ENCODE assay signal across 10 mouse cellular contexts in the genomic region with DNA sequence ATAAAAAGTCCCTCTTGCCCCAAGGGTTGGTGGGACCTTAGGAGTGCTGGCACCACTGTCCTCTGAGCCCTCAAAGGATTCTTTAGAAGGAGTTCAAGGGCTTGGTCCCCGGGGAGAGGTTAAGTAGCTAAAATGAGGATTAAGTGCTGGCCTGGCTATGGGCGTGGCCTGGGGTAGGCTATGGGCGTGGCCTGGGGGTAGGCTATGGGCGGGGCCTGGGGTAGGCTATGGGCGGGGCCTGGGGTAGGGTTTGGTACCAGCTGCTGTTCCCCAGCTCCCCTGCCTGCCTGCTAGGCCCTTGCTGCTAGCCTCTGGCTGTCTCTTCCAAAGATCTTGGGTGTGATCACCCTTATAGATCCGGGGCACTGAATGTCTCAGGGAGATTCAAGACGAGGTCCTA. TPM values are rescaled to one million over a fixed set of nuclear protein-coding genes. Genes with fewer than 3 reads are reported as not detected.
A peak's percentile ranks its signal among the peaks of the same experiment; 100 is the strongest.
DNase-seq lines count a peak whose midpoint lies in the region; ATAC-seq and TF ChIP-seq lines count a peak whose summit lies in the region.
"Had no signal": no experiment of that assay in that cellular context is flagged by ENCODE, and none has a peak within 500 bp of the region (broad histone marks: within the 10 kb centered on the region; RNA-seq: fewer than 3 reads in every experiment).

No protein-coding gene starts in this region.

- peak; percentile 74 for DNase-seq in forebrain, embryonic 11.5 days (ENCODE audit: low spot score)
- peak; percentile 71 for DNase-seq in testis, postnatal 10 days (ENCODE audit: low spot score)
- DNase-seq in testis, postnatal 14 days (ENCODE audit: low spot score), result no peak
- peak; percentile 79 for DNase-seq in splenic B cell, adult 2 months (ENCODE audit: low read depth, low spot score)
- DNase-seq in frontal cortex, postnatal 25 days (ENCODE audit: low spot score in 2 of 2), result no peak
- DNase-seq in layer of hippocampus, adult 9-11 months, result no peak
- DNase-seq: left cerebral cortex, postnatal 4 days; right cerebral cortex, postnatal 4 days had no signal

- no peaks in the 10 kb centered on the region for H3K9me3 ChIP-seq in forebrain, embryonic 11.5 days (ENCODE audit: control insufficient read depth, low read length)
- H3K9me3 ChIP-seq in forebrain, embryonic 13.5 days (replicated peaks), result no peaks in the 10 kb centered on the region
- no peaks in the 10 kb centered on the region for H3K9me3 ChIP-seq in intestine, postnatal 0 days (ENCODE audit: control insufficient read depth)

- H3K4me2 ChIP-seq in forebrain, embryonic 11.5 days (ENCODE audit: low read depth, low read length, severe bottlenecking), result no peak overlapping the region
- no peak overlapping the region for H3K4me2 ChIP-seq in forebrain, embryonic 13.5 days
- H3K4me2 ChIP-seq in intestine, postnatal 0 days (replicated peaks; ENCODE audit: low read depth), result no peak overlapping the region

- no peaks in the 10 kb centered on the region for H3K27me3 ChIP-seq in forebrain, embryonic 11.5 days (ENCODE audit: control insufficient read depth, insufficient read depth, low read length)
- H3K27me3 ChIP-seq in forebrain, embryonic 13.5 days, result 0 out of 2 replicates have a peak, but pooled peaks cover 4% of the 10 kb centered on the region
- no peaks in the 10 kb centered on the region for H3K27me3 ChIP-seq in intestine, postnatal 0 days (replicated peaks; ENCODE audit: control insufficient read depth, insufficient read depth, low read length)
- no peaks in the 10 kb centered on the region for H3K27me3 ChIP-seq in splenic B cell, adult 2 months (ENCODE audit: control insufficient read depth, insufficient read depth, low read length, poor library complexity, severe bottlenecking)

- no peak for TF ChIP-seq CTCF in intestine, postnatal 0 days (IDR thresholded peaks at IDR 0.05; ENCODE audit: low read depth)

- H3K36me3 ChIP-seq in forebrain, embryonic 11.5 days (ENCODE audit: control insufficient read depth, insufficient read depth, low read length), result no peaks in the 10 kb centered on the region
- H3K36me3 ChIP-seq in forebrain, embryonic 13.5 days (ENCODE audit: poor library complexity, severe bottlenecking), result no peaks in the 10 kb centered on the region
- H3K36me3 ChIP-seq in intestine, postnatal 0 days (ENCODE audit: control insufficient read depth, insufficient read depth), result no peaks in the 10 kb centered on the region
- no peaks in the 10 kb centered on the region for H3K36me3 ChIP-seq in splenic B cell, adult 2 months (ENCODE audit: control insufficient read depth, insufficient read depth, low read length, poor library complexity, severe bottlenecking)

- no peak for ATAC-seq in forebrain, embryonic 11.5 days (replicated peaks; ENCODE audit: low FRiP score)
- no peak for ATAC-seq in forebrain, embryonic 13.5 days
- 0 out of 2 replicates have a peak, but pooled peaks have one; percentile 17 for ATAC-seq in intestine, postnatal 0 days

- 6% methylated on average over 7 of the region's 7 CpGs for WGBS in forebrain, embryonic 11.5 days
- 5% methylated on average over 7 of the region's 7 CpGs for WGBS in forebrain, embryonic 13.5 days
- WGBS in intestine, postnatal 0 days, result 17% methylated on average over 7 of the region's 7 CpGs

- peaks cover 2% of the 10 kb centered on the region; the same call in 1 of the 2 replicates for H3K4me1 ChIP-seq in forebrain, embryonic 11.5 days (replicated peaks; ENCODE audit: control insufficient read depth, insufficient read depth, low read length)
- 0 out of 2 replicates have a peak, but pooled peaks cover 5% of the 10 kb centered on the region for H3K4me1 ChIP-seq in forebrain, embryonic 13.5 days
- no peaks in the 10 kb centered on the region for H3K4me1 ChIP-seq in intestine, postnatal 0 days (replicated peaks; ENCODE audit: control insufficient read depth, insufficient read depth, low read length)

- H3K27ac ChIP-seq in forebrain, embryonic 11.5 days (ENCODE audit: low read depth, low read length), result no peak overlapping the region
- H3K27ac ChIP-seq in forebrain, embryonic 13.5 days, result no peak overlapping the region
- H3K27ac ChIP-seq in intestine, postnatal 0 days (ENCODE audit: low read depth, low read length), result no peak overlapping the region

- no peak overlapping the region for H3K9ac ChIP-seq in forebrain, embryonic 11.5 days (ENCODE audit: low read length)
- no peak overlapping the region for H3K9ac ChIP-seq in forebrain, embryonic 13.5 days
- H3K9ac ChIP-seq in intestine, postnatal 0 days (ENCODE audit: low read depth, low read length), result no peak overlapping the region

- H3K4me3 ChIP-seq in forebrain, embryonic 11.5 days (ENCODE audit: low read depth, low read length), result no peak overlapping the region
- H3K4me3 ChIP-seq in forebrain, embryonic 13.5 days, result no peak overlapping the region
- H3K4me3 ChIP-seq in intestine, postnatal 0 days (ENCODE audit: low read depth, low read length), result no peak overlapping the region

RNA-seq across cellular contexts. Expression of gene Cbx4, which starts 25.3 kb away (rescaled TPM):
- polyA plus RNA-seq in forebrain, embryonic 11.5 days (2014; fragmentation: Nextera tagmentation; extraction: Ambion mirVana), result 6.4 and 7.0 TPM in 2 replicates
- 10.2 and 11.5 TPM in 2 replicates for polyA plus RNA-seq in forebrain, embryonic 13.5 days (2015; fragmentation: Nextera tagmentation; extraction: Ambion mirVana)
- 6.5 and 7.6 TPM in 2 replicates for polyA plus RNA-seq in intestine, postnatal 0 days (2015; fragmentation: Nextera tagmentation; extraction: Ambion mirVana)

Comparison
In these comparisons a context has a peak if more than half of its experiments do, and no peak if none do; other contexts are left out.
1. DNase-seq: peak in forebrain, embryonic 11.5 days (single experiment), testis, postnatal 10 days (single experiment) and splenic B cell, adult 2 months (single experiment); none in testis, postnatal 14 days (single experiment), frontal cortex, postnatal 25 days (0 of 2) and layer of hippocampus, adult 9-11 months (single experiment).